Mouse (Mus musculus) splenic B cell, adult 2 months (primary cell): Measurements from ENCODE around the gene Gng8.

Experiments
- DNase-seq: peaks from one replicate; pipeline ENCODE4 v3.0.0-alpha.2; 2011; ENCODE audit warnings: low read depth, low spot score
- H3K27me3 ChIP-seq: 2 replicates; pipeline ENCODE4 v1.6.1; 2012; ENCODE audit warnings: mild to moderate bottlenecking, low read length, moderate library complexity, mixed read lengths; ENCODE audit not compliant: control insufficient read depth, poor library complexity, insufficient read depth, severe bottlenecking
- H3K36me3 ChIP-seq: 2 replicates; pipeline ENCODE4 v1.6.1; 2012; ENCODE audit warnings: mild to moderate bottlenecking, low read length, moderate library complexity, mixed read lengths; ENCODE audit not compliant: control insufficient read depth, poor library complexity, insufficient read depth, severe bottlenecking

Gng8 gene

DNA sequence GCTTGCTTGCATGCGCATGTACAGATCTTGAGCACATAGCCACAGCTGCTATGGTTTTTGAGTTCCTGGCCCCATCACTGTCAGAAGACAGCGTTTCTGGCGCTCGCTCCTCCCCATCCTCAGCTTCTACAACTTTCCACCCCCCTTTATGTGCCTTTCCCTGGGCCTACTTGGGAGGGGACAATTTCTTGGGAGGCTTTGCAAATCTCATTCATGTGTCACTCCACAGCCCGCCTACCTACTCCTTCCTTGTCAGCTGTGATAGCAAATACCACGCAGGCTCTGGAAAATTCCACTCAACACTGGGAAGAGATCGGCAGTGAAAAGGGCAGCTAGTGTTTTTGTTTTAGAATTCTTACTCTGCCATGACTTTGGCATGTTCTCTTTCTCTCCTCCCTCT lies 48.7 kb downstream of the Gng8 start:
- DNase-seq = no peak
- Histone ChIP-seq H3K27me3 (no peaks in the 10 kb centered on the region; the same call in 1 of the 2 replicates), H3K36me3 (no peaks in the 10 kb centered on the region)

DNA sequence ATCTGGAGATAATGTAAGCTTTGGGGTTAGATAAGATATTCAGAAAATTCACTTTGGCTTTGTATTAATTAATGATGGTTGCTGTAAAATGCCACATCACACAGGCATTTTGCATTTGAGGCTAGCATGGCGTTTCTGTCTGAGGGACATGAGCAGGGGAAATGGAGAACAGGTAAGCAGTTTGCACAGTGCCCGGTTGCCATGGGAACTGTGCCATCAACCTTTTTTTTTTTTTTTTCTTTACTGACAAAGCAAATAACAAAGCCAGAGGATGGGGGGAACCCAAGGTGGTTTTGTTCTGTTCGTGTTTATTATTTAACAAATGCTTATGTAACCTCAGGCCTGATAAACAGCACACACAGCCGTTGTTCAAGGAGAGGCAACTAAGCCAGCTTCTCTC lies 51.3 kb downstream of the Gng8 start:
- no peaks in the 10 kb centered on the region; the same call in 1 of the 2 replicates for H3K27me3 ChIP-seq
- DNase-seq = no peak
- H3K36me3 ChIP-seq = no peaks in the 10 kb centered on the region

DNA sequence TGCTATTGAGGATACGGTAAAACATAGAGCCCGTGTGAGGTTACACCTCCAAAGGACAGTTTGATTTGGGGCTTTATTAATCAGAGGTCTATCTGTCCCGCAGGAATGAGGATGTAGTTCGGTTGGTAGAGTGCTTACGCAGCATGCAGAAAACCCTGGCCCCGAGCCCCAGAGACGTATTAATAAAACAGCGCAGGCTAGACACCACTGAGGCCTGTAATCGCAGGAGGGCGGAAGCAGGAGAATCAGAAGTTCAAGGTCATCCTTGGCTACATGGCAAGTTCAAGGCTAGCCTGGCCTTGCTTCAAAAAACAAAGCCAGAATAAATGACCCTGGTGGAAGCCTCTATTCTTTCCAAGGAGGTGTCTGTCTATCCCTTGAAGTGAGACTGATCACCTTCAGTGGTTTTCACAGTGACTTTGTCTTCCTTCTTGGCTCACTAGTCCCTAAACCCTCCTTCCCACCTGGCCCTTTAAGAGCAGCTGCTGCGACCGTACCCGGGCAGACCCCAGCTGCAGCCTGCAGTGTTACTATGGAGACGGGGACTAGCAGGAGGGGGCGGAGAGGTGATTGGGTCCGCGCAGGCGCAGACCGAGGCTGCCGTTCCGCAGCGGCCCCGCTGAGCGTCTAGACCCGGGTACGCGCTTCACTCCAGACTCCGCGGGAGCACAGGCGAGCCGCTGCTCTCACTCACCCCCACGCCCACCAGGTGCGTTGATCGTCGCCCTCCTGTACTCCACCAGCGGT lies 52.6 kb downstream of the Gng8 start, which contains the start of gene Pnmal2:
Gene Pnmal2 (plus strand): TSS at position 622 of the 747 bp plus-strand sequence.
- DNase-seq = peak; percentile 68
- Histone ChIP-seq H3K27me3 (no peaks in the 10 kb centered on the region; the same call in 1 of the 2 replicates), H3K36me3 (no peaks in the 10 kb centered on the region)

DNA sequence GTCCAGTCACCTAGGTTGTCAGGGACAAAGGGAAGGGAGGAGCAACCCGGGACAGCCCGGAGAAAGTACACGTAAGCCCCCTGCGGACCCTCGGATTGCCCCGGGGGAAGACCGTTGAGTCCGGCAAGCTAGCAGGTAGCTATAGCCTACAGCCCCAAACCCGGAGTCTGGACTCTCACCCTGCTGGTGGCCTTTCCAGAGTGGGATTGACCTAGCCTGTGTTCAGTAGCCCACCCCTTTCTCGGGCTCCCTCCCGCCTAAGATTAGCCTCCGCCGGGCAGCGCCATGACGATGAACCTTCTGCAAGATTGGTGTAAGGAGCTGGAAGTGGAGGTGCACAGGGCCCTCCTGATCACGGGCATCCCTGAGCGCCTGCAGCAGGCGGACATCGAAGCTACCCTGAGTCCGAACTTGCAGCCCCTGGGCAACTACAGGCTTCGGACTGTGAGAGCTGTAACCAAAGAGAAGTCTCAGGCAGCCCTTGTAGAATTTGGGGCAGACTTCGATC lies 53.3 kb downstream of the Gng8 start:
- Histone ChIP-seq H3K36me3 (no peaks in the 10 kb centered on the region), H3K27me3 (no peaks in the 10 kb centered on the region; the same call in 1 of the 2 replicates)
- DNase-seq = no peak
